Mouse (Mus musculus): ENCODE measurements around the gene Slit2. TPM values are rescaled to one million over a fixed set of nuclear protein-coding genes. Genes with fewer than 3 reads are reported as not detected.

The Slit2 gene
- polyA plus RNA-seq, 1 experiment from 2014 or later: 30.7 TPM

GRCm38 (mm10) chr5:47981951-47982350 lies 987 bp upstream of the Slit2 start:
- H3K27ac ChIP-seq (ENCODE audit: low read length): no peak overlapping the region
- H3K4me1 ChIP-seq (ENCODE audit: insufficient read depth, low read depth, low read length): peaks cover 15% of the 10 kb centered on the region; the same call in 1 of the 2 replicates
- no peaks in the 10 kb centered on the region for H3K27me3 ChIP-seq (replicated peaks; ENCODE audit: insufficient read depth, low read length)
- H3K36me3 ChIP-seq (ENCODE audit: insufficient read depth, low read length): no peaks in the 10 kb centered on the region
- H3K9ac ChIP-seq (replicated peaks; ENCODE audit: low read depth): no peak overlapping the region
- TF ChIP-seq CTCF (IDR thresholded peaks at IDR 0.05) (no peak), EP300 (IDR thresholded peaks at IDR 0.05) (no peak)
- no peak overlapping the region for H3K4me3 ChIP-seq (ENCODE audit: low read depth, low read length)
- no peak for DNase-seq (ENCODE audit: low spot score)
- WGBS: 63% methylated on average over 8 of the region's 8 CpGs
- no peak for ATAC-seq
- H3K4me2 ChIP-seq (replicated peaks; ENCODE audit: low read depth, low read length): peak overlapping the region; percentile 96
- no peaks in the 10 kb centered on the region for H3K9me3 ChIP-seq (ENCODE audit: low read length)

GRCm38 (mm10) chr5:47983746-47984583 lies 1.0 kb downstream of the Slit2 start:
- WGBS: 1% methylated on average over 38 of the region's 38 CpGs
- no peak overlapping the region for H3K27ac ChIP-seq (ENCODE audit: low read length)
- DNase-seq (ENCODE audit: low spot score): peak; percentile 46

GRCm38 (mm10) chr5:47984584-47985197 lies 1.8 kb downstream of the Slit2 start:
- H3K4me2 ChIP-seq (replicated peaks; ENCODE audit: low read depth, low read length): peak overlapping the region; percentile 96
- no peaks in the 10 kb centered on the region for H3K27me3 ChIP-seq (replicated peaks; ENCODE audit: insufficient read depth, low read length)
- ATAC-seq (no peak), DNase-seq (ENCODE audit: low spot score) (no peak)
- 4% methylated on average over 23 of the region's 23 CpGs for WGBS
- H3K4me3 ChIP-seq (ENCODE audit: low read depth, low read length): peak overlapping the region; percentile 69
- H3K27ac ChIP-seq (ENCODE audit: low read length): no peak overlapping the region
- no peak for TF ChIP-seq CTCF (IDR thresholded peaks at IDR 0.05)
- TF ChIP-seq EP300 (IDR thresholded peaks at IDR 0.05): no peak
- H3K4me1 ChIP-seq (ENCODE audit: insufficient read depth, low read depth, low read length): peaks cover 15% of the 10 kb centered on the region; the same call in 1 of the 2 replicates
- no peaks in the 10 kb centered on the region for H3K36me3 ChIP-seq (ENCODE audit: insufficient read depth, low read length)
- H3K9ac ChIP-seq (replicated peaks; ENCODE audit: low read depth): peak overlapping the region; percentile 26; the same call in 1 of the 2 replicates
- H3K9me3 ChIP-seq (ENCODE audit: low read length): no peaks in the 10 kb centered on the region

More at GRCm38 (mm10) chr5:47983746-47984583, 1.0 kb downstream of the Slit2 start:
- peak overlapping the region; percentile 69 for H3K4me3 ChIP-seq (ENCODE audit: low read depth, low read length)
- TF ChIP-seq CTCF (IDR thresholded peaks at IDR 0.05): no peak
- no peak for TF ChIP-seq EP300 (IDR thresholded peaks at IDR 0.05)
- no peaks in the 10 kb centered on the region for H3K36me3 ChIP-seq (ENCODE audit: insufficient read depth, low read length)
- H3K9me3 ChIP-seq (ENCODE audit: low read length): no peaks in the 10 kb centered on the region
- H3K4me2 ChIP-seq (replicated peaks; ENCODE audit: low read depth, low read length): peak overlapping the region; percentile 96
- peak; percentile 18 for ATAC-seq
- peaks cover 15% of the 10 kb centered on the region; the same call in 1 of the 2 replicates for H3K4me1 ChIP-seq (ENCODE audit: insufficient read depth, low read depth, low read length)
- H3K27me3 ChIP-seq (replicated peaks; ENCODE audit: insufficient read depth, low read length): no peaks in the 10 kb centered on the region
- peak overlapping the region; percentile 26; the same call in 1 of the 2 replicates for H3K9ac ChIP-seq (replicated peaks; ENCODE audit: low read depth)

DNA sequence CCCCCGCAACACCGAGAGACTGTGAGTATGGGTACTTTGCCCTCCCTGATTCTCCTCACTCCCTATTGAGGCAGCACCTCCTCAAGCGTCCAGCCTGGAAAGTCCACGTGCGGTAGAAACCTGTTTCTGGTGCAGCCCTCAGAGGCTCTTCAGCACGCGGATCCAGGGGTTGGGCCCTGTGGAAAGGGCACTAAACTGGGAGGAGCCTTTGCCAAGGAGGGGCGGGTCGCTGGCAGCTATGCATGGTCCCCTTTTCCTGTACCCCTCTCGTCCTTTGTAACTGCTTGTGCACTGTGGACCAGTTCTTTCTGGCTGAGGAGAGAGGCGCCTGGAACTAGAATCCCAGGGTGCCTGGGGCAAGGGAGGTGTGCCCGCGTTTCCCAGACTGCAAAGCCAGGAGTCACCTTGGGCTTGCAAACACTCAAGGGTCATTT lies 2.3 kb downstream of the Slit2 start:
- TF ChIP-seq CTCF (IDR thresholded peaks at IDR 0.05) (no peak), EP300 (IDR thresholded peaks at IDR 0.05) (no peak)
- ATAC-seq (peak; percentile 29), DNase-seq (ENCODE audit: low spot score) (peak; percentile 64)
- Histone ChIP-seq H3K9me3 (ENCODE audit: low read length) (no peaks in the 10 kb centered on the region), H3K4me3 (ENCODE audit: low read depth, low read length) (peak overlapping the region; percentile 69), H3K4me2 (replicated peaks; ENCODE audit: low read depth, low read length) (peak overlapping the region; percentile 96), H3K27ac (ENCODE audit: low read length) (no peak overlapping the region), H3K36me3 (ENCODE audit: insufficient read depth, low read length) (no peaks in the 10 kb centered on the region), H3K9ac (replicated peaks; ENCODE audit: low read depth) (peak overlapping the region; percentile 39; the same call in 1 of the 2 replicates), H3K27me3 (replicated peaks; ENCODE audit: insufficient read depth, low read length) (no peaks in the 10 kb centered on the region), H3K4me1 (ENCODE audit: insufficient read depth, low read depth, low read length) (peaks cover 15% of the 10 kb centered on the region; the same call in 1 of the 2 replicates)
- WGBS: 2% methylated on average over 13 of the region's 13 CpGs

DNA sequence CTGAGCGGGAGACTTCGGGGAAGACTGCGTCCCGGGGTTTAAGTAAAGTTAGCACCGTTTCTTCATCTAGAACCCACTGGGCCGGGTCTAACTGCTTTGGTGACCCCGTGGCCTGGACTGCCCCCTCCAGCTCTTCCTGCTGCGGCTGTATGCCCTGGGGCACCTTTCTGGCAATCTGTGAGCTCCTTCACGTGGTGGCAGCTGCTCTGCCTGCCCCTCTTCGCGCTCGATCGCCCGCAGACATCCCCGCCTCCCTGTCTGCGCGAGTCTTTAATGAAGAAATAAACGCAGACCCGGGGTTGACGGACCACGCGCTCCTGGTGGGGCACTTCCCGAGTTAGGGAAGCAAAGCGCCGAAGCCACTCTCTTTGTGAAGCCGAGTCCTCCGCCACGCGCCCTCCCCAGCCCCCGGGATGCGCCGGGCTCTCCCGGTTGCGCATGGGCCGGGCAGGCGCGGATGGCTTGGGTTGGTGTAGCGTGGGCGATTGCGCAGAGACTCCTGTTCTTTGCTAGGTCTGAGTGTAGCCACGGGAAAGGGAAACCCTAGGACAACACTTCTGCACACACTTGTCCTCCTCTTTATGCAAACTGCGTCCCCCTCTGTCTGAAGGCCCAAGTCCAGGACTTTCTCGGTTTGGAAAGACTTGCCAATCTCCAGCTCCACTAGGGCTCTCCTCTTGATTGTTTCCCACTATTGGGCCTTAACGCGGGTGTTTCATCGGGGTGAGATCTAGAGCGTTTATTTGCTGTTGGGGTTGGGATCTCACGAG lies 3.1 kb downstream of the Slit2 start:
- no peak for DNase-seq (ENCODE audit: low spot score)
- no peak for ATAC-seq

More for the DNA sequence above, 3.1 kb downstream of the Slit2 start:
- 2% methylated on average over 46 of the region's 48 CpGs for WGBS
- TF ChIP-seq CTCF (IDR thresholded peaks at IDR 0.05) (no peak), EP300 (IDR thresholded peaks at IDR 0.05) (no peak)
- Histone ChIP-seq H3K9me3 (ENCODE audit: low read length) (no peaks in the 10 kb centered on the region), H3K9ac (replicated peaks; ENCODE audit: low read depth) (peak overlapping the region; percentile 39; the same call in 1 of the 2 replicates), H3K4me3 (ENCODE audit: low read depth, low read length) (peak overlapping the region; percentile 69), H3K4me2 (replicated peaks; ENCODE audit: low read depth, low read length) (peak overlapping the region; percentile 96), H3K36me3 (ENCODE audit: insufficient read depth, low read length) (no peaks in the 10 kb centered on the region), H3K27ac (ENCODE audit: low read length) (no peak overlapping the region), H3K4me1 (ENCODE audit: insufficient read depth, low read depth, low read length) (peaks cover 15% of the 10 kb centered on the region; the same call in 1 of the 2 replicates), H3K27me3 (replicated peaks; ENCODE audit: insufficient read depth, low read length) (no peaks in the 10 kb centered on the region)
